Mouse (Mus musculus): ENCODE data around the gene Ptpn1. TPM values are rescaled to one million over a fixed set of nuclear protein-coding genes. Genes with fewer than 3 reads are reported as not detected.
A peak's percentile ranks its signal among the peaks of the same experiment; 100 is the strongest.

The Ptpn1 gene
- total RNA-seq, 4 experiments from 2014 or later, result 56.1 to 70.3 (median 60.7) TPM

DNA sequence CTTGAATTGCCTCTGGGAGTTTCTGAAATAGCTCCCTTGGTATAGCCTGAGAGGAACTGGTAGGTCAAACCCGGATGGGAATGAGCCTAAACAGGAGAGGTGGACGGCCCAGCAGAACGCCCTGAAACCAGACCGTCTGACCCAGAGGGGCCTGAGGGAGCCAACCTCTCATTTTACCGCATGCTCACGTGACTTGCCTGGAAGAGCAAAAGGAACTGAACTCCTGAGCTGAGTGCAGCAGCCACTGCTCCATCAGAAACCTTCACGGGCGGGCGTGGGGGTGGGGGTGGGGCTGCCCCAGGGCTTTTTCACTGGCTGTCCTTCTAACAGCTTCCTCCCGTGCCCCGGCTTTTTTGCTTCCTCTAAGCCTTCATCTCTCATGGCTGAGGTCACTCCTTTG is 79.0 kb downstream of the Ptpn1 start:
- no peak for DNase-seq

DNA sequence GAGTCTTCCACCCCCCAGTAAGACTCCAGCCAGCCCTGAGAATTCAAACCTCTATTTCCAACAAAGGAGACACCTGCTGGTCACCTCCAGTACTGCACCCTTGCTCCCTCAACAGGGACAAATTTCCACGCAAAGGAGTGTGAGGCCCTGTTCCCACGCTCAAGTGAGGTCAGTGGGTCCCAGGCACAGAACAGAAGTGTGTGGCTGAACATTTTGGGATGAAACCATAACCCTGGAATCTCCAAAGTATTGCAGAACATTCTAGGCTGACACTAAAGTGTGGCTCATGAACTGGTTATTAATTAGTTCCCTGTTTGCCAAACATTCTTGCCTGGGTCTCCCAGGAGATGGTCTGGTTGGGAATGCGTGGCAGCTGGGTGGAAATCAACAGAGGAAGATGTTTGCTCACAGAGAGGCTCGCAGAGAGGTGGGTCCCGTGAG is 85.1 kb downstream of the Ptpn1 start:
- peak; percentile 27 for DNase-seq

DNA sequence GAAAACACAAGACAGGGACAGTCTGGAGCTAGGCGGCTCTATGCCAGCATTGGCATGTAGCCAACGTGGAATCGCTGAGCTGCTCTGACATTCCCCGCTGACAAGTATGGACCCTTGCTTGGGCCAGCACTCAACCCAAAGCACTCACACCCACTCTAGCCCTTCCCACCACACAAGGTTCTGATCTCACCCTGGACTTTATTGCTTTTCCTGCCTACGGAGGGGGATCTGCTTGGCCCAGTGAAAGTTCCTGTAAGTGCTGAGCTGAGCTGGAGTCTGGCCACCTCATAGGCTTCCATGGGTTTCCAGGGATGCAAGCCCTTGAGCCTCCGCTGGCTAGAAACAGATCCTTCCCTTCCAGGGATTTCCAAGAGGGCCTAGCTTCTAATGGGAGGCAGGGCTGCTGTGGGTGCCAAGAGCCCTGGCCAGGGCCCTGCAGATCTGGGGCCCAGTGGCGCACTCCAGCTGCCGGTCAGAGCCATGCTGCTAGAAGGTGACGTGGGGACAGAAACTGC is 87.4 kb downstream of the Ptpn1 start:
- DNase-seq, result no peak

DNA sequence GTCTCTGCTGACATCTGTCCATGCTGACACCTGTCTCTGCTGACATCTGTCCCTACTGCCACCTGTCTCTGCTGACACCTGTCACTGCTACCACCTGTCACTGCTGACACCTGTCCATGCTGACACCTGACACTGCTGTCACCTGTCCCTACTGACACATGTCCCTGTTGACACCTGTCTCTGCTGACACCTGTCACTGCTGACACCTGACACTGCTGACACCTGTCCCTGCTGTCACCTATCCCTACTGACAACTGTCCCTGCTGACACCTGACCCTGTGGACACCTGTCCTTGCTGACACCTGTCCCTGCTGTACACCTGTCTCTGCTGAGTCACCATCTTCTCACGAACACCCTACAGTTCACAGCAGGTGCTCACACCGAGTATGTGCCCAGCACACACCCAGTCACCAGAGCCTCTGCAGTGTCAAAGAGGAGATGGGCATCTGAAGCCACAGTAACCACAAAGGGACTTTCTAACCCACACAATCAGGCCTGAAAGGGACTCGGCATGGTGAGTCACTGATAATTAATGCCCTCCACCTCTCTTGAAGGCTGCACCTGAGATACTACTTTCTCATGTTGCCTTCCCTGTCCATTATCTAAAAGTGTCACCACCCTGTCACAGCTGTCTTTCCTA is 92.0 kb downstream of the Ptpn1 start:
- no peak for DNase-seq

DNA sequence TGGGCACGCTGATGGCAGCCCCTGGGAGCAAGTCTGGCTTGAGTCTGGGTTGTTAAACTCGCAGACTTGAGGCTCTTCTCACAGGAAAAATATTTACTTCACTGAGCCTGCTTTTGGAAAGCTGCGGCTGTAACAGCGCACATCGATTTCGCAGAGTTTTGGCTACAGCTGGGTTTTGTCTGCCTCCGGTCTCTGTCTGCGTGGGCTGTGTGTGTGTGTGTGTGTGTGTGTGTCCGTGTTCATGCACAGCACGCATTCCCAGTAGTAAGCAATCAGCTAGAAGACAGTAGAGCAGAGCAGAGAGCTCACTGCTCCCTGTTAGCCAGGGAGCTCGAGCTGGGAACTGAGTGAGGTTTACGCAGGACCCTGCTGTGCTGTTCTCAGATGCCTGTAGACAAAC is 93.3 kb downstream of the Ptpn1 start:
- DNase-seq, result no peak

DNA sequence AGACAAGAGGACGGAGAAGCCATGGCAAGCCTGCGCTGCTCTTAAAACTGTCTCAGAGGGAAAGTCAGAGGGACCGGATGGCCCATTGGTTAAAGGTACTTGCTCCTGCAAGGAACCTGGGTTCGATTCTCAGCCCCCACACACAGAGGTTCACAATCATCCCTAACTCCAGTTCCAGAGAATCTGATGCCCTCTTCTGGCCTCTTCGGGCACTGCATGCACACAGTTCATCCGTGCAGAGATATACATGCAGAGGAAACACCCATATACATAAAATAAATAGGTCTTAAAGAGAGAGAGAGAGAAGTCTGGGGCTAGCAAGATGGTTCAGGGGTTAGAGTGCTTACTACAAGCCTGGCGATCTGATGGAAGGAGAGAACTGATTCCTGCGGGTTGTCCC is 94.0 kb downstream of the Ptpn1 start:
- DNase-seq, result no peak

DNA sequence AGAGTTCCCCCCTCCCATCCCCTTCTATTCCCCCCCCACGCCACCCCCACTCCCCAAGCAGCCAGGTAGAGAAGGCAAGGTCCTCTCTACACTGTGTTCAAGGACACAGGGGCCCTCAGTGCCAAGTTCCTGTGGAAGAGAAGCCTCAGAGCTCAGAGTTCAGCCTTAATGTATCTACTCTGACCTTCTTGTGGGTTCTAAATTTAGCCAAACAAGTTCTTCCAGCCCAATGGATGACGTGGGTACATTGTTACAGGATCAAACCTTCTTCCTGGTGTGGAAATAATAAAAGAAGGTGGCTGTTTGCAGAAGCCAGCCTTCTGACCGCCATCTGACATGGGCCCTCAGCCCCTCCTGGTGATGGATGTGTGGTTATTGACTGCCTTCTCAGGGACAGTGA is 94.6 kb downstream of the Ptpn1 start:
- no peak for DNase-seq

DNA sequence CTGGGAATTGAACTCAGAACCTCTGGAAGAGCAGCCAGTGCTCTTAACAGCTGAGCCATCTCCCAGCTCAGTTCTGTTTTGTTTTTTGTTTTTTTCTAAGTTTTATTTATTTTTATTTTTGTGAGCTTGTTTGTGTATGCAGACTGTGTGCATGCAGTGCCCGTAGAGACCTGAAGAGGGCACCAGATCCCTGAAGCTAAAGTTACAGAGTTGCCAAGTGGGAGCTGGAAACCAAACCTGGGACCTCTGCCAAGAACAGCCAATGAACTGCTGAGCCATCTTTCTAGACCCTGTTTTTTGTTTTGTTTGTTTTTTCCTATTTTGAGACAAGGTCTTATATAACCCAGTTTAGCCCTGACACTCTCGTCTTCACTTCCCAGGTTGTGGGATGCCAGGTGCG is 96.5 kb downstream of the Ptpn1 start:
- DNase-seq, result no peak

Other genes with a start within 250 kb of the Ptpn1 start
- gene Cebpb, start 243.1 kb upstream of the Ptpn1 start, total RNA-seq (2022), result 100 to 1,000 TPM in 3 of 4 experiments, 10 to 100 TPM in 1; 91.8 to 623 (median 239) TPM
- 10 to 100 TPM; 25.5 to 32.1 (median 28.5) TPM for gene Tmem189, start 242.2 kb upstream of the Ptpn1 start, total RNA-seq (2022)
- 1 to 10 TPM; 1.5 to 4.4 (median 3.3) TPM for gene Ripor3, start 78.6 kb downstream of the Ptpn1 start, total RNA-seq (2022)
- 1 to 10 TPM; 1.9 to 2.8 (median 2.3) TPM for gene Pard6b, start 148.9 kb downstream of the Ptpn1 start, total RNA-seq (2022)

Data from adrenal gland, adult 8-10 months (tissue).